Mouse (Mus musculus): ENCODE results near the gene Kcne1.

GRCm38 (mm10) chr16:92403069-92403468 is 43.8 kb upstream of the Kcne1 start:
- TF ChIP-seq ZC3H11A (IDR thresholded peaks at IDR 0.05; ENCODE audit: low read depth, low read length) (no peak), CTCF (conservative IDR thresholded peaks at IDR 0.05 in 1 of 2, IDR thresholded peaks at IDR 0.05 in 1 of 2; ENCODE audit: low read depth in 2 of 2, low read length in 2 of 2) (no peak)
